Mouse (Mus musculus): Measurements from ENCODE around the gene Fem1b. TPM values are rescaled to one million over a fixed set of nuclear protein-coding genes. Genes with fewer than 3 reads are reported as not detected.
"Not testable (repeated sequence)": the region's sequence is repeated elsewhere in the genome, so short reads cannot be mapped to it uniquely, and the experiment has no call there.

Fem1b gene
- polyA plus RNA-seq, 1 experiment from 2014 or later = 57.8 TPM

DNA sequence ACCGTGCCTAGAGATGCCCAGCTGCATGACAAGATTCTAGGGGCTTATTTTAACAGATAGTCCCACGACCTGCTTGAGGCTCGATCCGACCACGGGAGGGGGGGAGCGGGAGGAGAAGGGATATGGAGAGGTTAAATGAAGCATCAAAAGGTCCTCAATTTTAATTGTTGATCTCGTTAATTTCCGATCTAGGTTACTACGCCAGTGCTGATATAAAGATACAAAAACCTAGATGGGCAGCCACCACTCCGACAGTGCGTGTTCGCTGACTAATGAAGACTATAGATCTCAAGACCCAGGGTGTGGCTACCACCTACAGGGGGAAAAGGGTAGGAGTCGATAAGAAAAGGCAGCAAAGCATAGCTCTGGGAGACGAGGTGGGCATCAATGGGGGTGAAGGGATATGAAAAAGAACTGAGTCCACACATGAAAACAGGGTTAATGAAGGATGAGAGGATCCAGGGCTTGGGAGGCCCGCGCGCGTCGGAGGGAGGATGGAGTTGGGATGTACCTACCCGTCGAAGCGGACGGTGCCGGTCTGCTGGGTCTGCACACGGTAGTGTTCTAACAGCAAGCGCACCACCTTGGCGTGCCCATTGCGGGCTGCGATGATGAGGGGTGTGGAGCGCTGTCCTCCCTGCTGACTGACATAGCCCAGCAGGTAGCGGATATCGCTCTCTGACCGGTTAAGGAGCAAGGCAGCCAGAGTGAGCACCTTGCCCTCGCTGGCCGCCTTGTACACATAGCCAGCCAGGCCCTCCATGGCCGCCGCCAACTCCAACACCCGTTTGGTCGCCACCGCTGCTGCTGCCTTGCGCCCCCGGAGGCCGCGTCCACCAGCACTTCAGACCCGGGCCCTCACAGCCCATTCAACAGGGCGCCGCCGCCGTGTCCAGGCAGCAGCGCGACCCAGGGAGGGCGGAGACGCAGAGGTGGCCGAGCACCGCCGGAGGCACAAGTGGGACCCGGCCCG, 905 bp downstream of the Fem1b start:
- H3K4me1 ChIP-seq (ENCODE audit: control insufficient read depth, insufficient read depth, low read length) = peaks cover 20% of the 10 kb centered on the region
- DNase-seq (ENCODE audit: low spot score) = peak; percentile 52
- under 1% methylated on average over 58 of the region's 58 CpGs for whole genome bisulfite sequencing
- peak overlapping the region; percentile 93 for H3K9ac ChIP-seq (ENCODE audit: low read length)
- H3K27ac ChIP-seq (ENCODE audit: low read depth, low read length) = peak overlapping the region; percentile 96
- peak overlapping the region; percentile 85 for H3K4me2 ChIP-seq (ENCODE audit: low read length)
- no peaks in the 10 kb centered on the region for H3K27me3 ChIP-seq (replicated peaks; ENCODE audit: control insufficient read depth, insufficient read depth, low read length)
- peak; percentile 66 for ATAC-seq
- H3K9me3 ChIP-seq (replicated peaks; ENCODE audit: control insufficient read depth, low read length) = no peaks in the 10 kb centered on the region
- H3K36me3 ChIP-seq (ENCODE audit: control insufficient read depth, insufficient read depth, low read length) = no peaks in the 10 kb centered on the region
- H3K4me3 ChIP-seq (ENCODE audit: low read depth, low read length) = peak overlapping the region; percentile 96

DNA sequence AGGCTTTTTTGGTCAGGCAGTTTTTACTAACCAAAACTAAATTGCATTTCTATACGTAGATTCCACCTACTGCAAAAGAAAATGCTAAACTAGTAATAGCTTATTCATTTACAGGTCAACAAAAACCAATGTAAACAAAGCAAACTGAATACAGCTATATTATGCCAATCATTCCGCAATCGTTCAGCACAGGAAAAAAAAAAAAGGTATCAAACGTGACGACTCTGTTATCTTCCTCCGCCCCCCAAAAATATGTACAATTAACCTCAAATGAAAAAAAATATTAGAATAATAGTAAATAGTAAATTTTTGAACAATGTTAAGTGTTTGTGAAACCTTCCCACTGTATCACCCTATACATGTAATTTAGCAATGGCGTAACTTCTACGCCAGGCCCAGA, 1.6 kb downstream of the Fem1b start:
- no peak for ATAC-seq
- no peak overlapping the region for H3K27ac ChIP-seq (ENCODE audit: low read depth, low read length)
- H3K4me2 ChIP-seq (ENCODE audit: low read length) = peak overlapping the region; percentile 85
- peak overlapping the region; percentile 93 for H3K9ac ChIP-seq (ENCODE audit: low read length)
- DNase-seq (ENCODE audit: low spot score) = no peak
- no peaks in the 10 kb centered on the region for H3K9me3 ChIP-seq (replicated peaks; ENCODE audit: control insufficient read depth, low read length)
- no peaks in the 10 kb centered on the region for H3K36me3 ChIP-seq (ENCODE audit: control insufficient read depth, insufficient read depth, low read length)
- H3K27me3 ChIP-seq (replicated peaks; ENCODE audit: control insufficient read depth, insufficient read depth, low read length) = no peaks in the 10 kb centered on the region
- WGBS = 19% methylated on average over 8 of the region's 8 CpGs
- peaks cover 20% of the 10 kb centered on the region for H3K4me1 ChIP-seq (ENCODE audit: control insufficient read depth, insufficient read depth, low read length)
- H3K4me3 ChIP-seq (ENCODE audit: low read depth, low read length) = peak overlapping the region; percentile 96

DNA sequence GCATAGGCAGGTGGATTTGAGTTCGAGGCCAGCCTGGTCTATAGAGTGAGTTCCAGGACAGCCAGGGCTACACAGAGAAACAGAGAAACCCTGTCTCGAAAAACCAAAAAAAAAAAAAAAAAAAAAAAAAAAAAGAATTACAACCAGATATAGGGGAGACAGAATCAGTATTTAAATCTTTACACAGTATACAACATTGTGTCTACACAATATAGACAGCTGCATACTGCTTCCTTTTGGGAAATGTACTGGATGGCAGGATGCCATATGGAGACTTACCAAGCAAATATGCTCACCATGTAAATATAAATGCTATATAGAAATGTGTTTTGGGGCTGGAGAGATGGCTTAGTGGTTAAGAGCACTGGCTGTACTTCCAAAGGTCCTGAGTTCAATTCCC, 12.5 kb downstream of the Fem1b start:
- peaks cover 32% of the 10 kb centered on the region for H3K36me3 ChIP-seq (ENCODE audit: control insufficient read depth, insufficient read depth, low read length)
- not testable (repeated sequence) for ATAC-seq; DNase-seq (ENCODE audit: low spot score); H3K4me3 ChIP-seq (ENCODE audit: low read depth, low read length); H3K9me3 ChIP-seq (replicated peaks; ENCODE audit: control insufficient read depth, low read length); H3K4me2 ChIP-seq (ENCODE audit: low read length); H3K4me1 ChIP-seq (ENCODE audit: control insufficient read depth, insufficient read depth, low read length); H3K27ac ChIP-seq (ENCODE audit: low read depth, low read length); H3K9ac ChIP-seq (ENCODE audit: low read length); H3K27me3 ChIP-seq (replicated peaks; ENCODE audit: control insufficient read depth, insufficient read depth, low read length)
- WGBS = 84% methylated on average over 2 of the region's 2 CpGs

DNA sequence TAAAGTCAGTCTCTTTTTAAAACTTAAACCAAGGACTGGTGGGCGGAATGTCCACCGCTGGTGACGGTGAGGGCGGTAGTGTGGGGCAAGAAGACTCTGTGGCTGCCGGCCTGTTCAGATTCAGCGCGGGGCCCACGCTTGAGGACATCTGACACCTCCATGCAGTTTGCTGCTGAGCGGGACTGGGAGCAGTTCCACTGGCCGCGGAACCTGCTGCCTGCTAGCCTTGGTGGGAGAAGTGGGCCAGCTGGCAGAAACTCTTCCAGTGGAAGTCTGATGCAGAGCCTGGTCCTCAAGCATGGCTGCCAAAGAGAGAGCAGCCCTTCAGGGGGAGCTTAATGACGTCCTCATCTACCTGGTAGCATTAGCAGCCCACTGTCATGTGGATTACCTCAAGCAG, 21.9 kb downstream of the Fem1b start:
- H3K9me3 ChIP-seq (replicated peaks; ENCODE audit: control insufficient read depth, low read length) = no peaks in the 10 kb centered on the region
- no peak overlapping the region for H3K27ac ChIP-seq (ENCODE audit: low read depth, low read length)
- H3K9ac ChIP-seq (ENCODE audit: low read length) = no peak overlapping the region
- DNase-seq (ENCODE audit: low spot score) (no peak), ATAC-seq (no peak)
- peaks cover 14% of the 10 kb centered on the region for H3K36me3 ChIP-seq (ENCODE audit: control insufficient read depth, insufficient read depth, low read length)
- no peaks in the 10 kb centered on the region for H3K4me1 ChIP-seq (ENCODE audit: control insufficient read depth, insufficient read depth, low read length)
- no peaks in the 10 kb centered on the region for H3K27me3 ChIP-seq (replicated peaks; ENCODE audit: control insufficient read depth, insufficient read depth, low read length)
- no peak overlapping the region for H3K4me2 ChIP-seq (ENCODE audit: low read length)
- H3K4me3 ChIP-seq (ENCODE audit: low read depth, low read length) = no peak overlapping the region
- WGBS = 89% methylated on average over 12 of the region's 12 CpGs

DNA sequence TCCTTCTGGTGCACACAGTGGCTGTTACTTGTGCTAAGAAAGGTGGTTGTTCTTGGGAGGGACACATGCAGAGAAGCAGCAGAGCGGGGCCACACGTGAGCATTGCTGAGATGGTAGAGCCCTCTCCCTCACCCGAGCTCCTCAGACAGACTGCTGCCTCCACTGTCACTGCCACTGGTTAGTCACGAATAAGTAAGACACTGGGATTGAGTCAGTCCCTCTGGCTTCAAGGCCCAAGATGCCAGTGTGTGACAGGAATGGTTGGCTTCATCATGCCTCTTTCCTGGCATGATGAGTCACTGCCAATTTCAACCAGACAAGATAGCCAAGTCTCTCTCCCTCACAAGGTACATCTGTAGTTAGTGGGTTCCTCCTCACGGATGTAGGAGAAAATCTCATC, 25.0 kb downstream of the Fem1b start:
- 78% methylated on average over 5 of the region's 5 CpGs for WGBS
- no peak for ATAC-seq

DNA sequence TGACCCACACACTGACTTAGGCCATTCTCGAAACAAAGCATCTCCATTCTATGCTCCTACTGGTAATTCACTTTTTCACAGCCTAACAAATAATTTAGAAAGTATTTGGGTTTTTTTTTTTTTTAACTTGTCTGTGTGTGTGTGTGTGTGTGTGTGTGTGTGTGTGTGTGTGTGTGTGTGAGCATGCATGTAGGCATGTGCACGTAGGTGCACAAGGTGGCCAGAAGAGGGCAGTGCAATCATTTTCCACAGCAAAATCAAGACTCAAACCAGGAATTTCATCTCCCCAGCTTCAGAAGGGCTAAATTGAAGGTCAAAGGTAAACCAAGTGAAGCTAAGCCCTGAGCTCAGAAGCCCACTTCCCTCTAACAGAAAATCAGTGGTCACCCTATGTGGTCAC, 27.5 kb downstream of the Fem1b start:
- Histone ChIP-seq H3K27ac (ENCODE audit: low read depth, low read length) (no peak overlapping the region), H3K36me3 (ENCODE audit: control insufficient read depth, insufficient read depth, low read length) (no peaks in the 10 kb centered on the region), H3K9ac (ENCODE audit: low read length) (no peak overlapping the region), H3K27me3 (replicated peaks; ENCODE audit: control insufficient read depth, insufficient read depth, low read length) (no peaks in the 10 kb centered on the region), H3K4me1 (ENCODE audit: control insufficient read depth, insufficient read depth, low read length) (peaks cover 15% of the 10 kb centered on the region; the same call in 1 of the 2 replicates), H3K4me3 (ENCODE audit: low read depth, low read length) (no peak overlapping the region), H3K4me2 (ENCODE audit: low read length) (no peak overlapping the region), H3K9me3 (replicated peaks; ENCODE audit: control insufficient read depth, low read length) (no peaks in the 10 kb centered on the region)
- ATAC-seq = no peak
- DNase-seq (ENCODE audit: low spot score) = no peak
- WGBS = 94% methylated on average over 2 of the region's 2 CpGs

More for the DNA sequence above, 25.0 kb downstream of the Fem1b start:
- H3K9me3 ChIP-seq (replicated peaks; ENCODE audit: control insufficient read depth, low read length) = no peaks in the 10 kb centered on the region
- DNase-seq (ENCODE audit: low spot score) = no peak
- no peak overlapping the region for H3K4me2 ChIP-seq (ENCODE audit: low read length)
- H3K4me3 ChIP-seq (ENCODE audit: low read depth, low read length) = no peak overlapping the region
- no peak overlapping the region for H3K27ac ChIP-seq (ENCODE audit: low read depth, low read length)
- no peaks in the 10 kb centered on the region for H3K27me3 ChIP-seq (replicated peaks; ENCODE audit: control insufficient read depth, insufficient read depth, low read length)
- peaks cover 15% of the 10 kb centered on the region; the same call in 1 of the 2 replicates for H3K4me1 ChIP-seq (ENCODE audit: control insufficient read depth, insufficient read depth, low read length)
- no peaks in the 10 kb centered on the region for H3K36me3 ChIP-seq (ENCODE audit: control insufficient read depth, insufficient read depth, low read length)
- no peak overlapping the region for H3K9ac ChIP-seq (ENCODE audit: low read length)

DNA sequence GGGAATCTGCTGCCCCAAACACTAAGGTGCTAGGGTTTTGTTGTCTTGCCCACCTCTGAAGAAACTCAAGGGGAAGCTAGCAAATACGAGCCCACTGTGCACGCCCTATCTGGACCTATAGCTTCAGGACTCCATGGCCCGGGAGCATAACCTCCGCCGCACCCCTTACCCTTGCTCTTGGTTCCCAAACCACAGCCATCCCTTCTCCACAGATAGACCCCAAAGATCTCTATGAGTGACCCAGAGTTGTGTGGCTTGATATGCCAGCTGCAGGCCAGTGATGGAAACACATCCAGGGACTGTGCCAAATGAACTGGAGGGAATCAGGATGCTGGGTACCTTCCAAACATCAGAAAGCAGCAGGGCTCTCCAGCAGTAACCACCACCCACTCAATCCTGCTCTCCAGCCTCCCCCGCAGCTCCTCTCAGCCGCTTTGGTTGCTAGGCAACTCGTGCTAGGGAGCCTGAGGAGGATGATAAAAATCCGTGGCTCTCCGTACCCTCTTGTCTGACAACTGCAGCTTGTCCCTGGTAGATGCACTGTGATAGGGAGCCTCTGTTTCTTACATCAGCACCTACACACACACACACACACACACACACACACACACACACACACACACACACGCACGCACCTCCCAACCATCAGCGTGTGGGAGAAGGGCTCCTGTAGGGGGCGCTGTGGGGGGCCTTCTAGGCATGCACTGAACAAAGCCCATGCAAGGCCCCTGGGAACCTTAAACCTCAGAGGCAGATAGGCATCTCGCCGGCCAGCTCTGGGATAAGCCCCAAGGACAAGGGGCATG, 28.6 kb downstream of the Fem1b start:
- H3K4me1 ChIP-seq (ENCODE audit: control insufficient read depth, insufficient read depth, low read length) = peaks cover 15% of the 10 kb centered on the region; the same call in 1 of the 2 replicates
- H3K27ac ChIP-seq (ENCODE audit: low read depth, low read length) = peak overlapping the region; percentile 67
- H3K4me2 ChIP-seq (ENCODE audit: low read length) = peak overlapping the region; percentile 29
- peak; percentile 88 for ATAC-seq
- no peaks in the 10 kb centered on the region for H3K27me3 ChIP-seq (replicated peaks; ENCODE audit: control insufficient read depth, insufficient read depth, low read length)
- DNase-seq (ENCODE audit: low spot score) = peak; percentile 88
- no peak overlapping the region; the same call in 1 of the 2 replicates for H3K9ac ChIP-seq (ENCODE audit: low read length)
- WGBS = 39% methylated on average over 16 of the region's 16 CpGs
- H3K9me3 ChIP-seq (replicated peaks; ENCODE audit: control insufficient read depth, low read length) = no peaks in the 10 kb centered on the region
- H3K4me3 ChIP-seq (ENCODE audit: low read depth, low read length) = peak overlapping the region; percentile 3; the same call in 1 of the 2 replicates
- H3K36me3 ChIP-seq (ENCODE audit: control insufficient read depth, insufficient read depth, low read length) = no peaks in the 10 kb centered on the region

DNA sequence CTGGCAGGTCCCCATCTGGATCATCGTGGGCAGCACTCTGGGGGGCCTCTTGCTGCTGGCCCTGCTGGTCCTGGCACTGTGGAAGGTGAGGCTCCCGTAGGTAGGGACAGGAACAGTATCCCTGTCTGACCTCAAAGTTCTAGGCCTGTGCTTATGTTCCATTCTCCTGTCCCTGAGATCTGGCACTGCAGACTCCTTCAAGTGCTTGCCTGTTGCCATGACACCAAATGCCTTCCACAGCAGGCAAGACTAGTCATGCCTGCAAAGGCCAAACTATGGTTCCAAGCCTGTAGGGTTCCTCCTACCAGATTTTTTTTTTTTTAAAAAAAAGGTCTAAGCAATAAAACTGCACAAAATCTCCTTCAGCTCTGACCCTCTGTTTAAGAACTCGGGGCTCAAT, 29.8 kb downstream of the Fem1b start:
- DNase-seq (ENCODE audit: low spot score) (peak; percentile 39), ATAC-seq (no peak)
- H3K27ac ChIP-seq (ENCODE audit: low read depth, low read length) = no peak overlapping the region
- peaks cover 15% of the 10 kb centered on the region; the same call in 1 of the 2 replicates for H3K4me1 ChIP-seq (ENCODE audit: control insufficient read depth, insufficient read depth, low read length)
- H3K4me3 ChIP-seq (ENCODE audit: low read depth, low read length) = no peak overlapping the region
- no peaks in the 10 kb centered on the region for H3K27me3 ChIP-seq (replicated peaks; ENCODE audit: control insufficient read depth, insufficient read depth, low read length)
- H3K9ac ChIP-seq (ENCODE audit: low read length) = no peak overlapping the region
- H3K9me3 ChIP-seq (replicated peaks; ENCODE audit: control insufficient read depth, low read length) = no peaks in the 10 kb centered on the region
- no peaks in the 10 kb centered on the region for H3K36me3 ChIP-seq (ENCODE audit: control insufficient read depth, insufficient read depth, low read length)
- H3K4me2 ChIP-seq (ENCODE audit: low read length) = no peak overlapping the region
- WGBS = 72% methylated on average over 3 of the region's 3 CpGs

All from forebrain, embryonic 14.5 days (tissue).